Mouse (Mus musculus): ENCODE data around the gene Gm9837. TPM values are rescaled to one million over a fixed set of nuclear protein-coding genes. Genes with fewer than 3 reads are reported as not detected.

Gene Gm9837
- polyA plus RNA-seq, 1 experiment from 2014 or later = not detected

DNA sequence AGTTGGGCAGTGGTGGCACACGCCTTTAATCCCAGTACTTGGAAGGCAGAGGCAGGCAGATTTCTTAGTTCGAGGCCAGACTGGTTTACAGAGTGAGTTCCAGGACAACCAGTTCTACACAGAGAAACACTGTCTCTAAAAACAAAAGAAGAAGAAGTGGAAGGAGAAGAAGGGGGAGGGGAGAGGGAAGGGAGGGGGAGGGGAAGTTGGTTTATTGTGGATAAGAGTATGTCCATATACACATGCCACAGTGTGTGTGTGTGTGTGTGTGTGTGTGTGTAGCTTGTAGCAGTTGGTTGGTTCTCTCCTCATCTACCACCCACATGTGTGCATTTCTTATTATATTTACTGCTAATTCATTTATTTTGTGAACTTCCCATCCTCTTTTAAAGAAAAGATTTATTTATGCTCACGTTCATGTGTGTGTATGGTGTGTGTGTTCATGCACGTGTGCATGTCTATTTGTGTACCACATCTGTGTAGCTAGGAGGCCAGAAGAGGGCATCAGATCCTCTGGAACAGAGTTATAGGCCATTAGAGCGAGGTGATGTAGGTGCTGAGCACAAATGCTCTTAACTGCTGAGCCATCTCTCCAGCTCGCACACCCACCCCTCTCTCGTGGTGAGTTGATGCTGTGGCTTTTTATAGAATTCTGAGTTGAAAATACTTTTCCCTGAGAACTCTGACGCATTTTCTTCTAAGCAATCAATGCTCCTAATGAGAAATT is 31.9 kb upstream of the Gm9837 start:
- 81% methylated on average over 8 of the region's 8 CpGs for WGBS
- Histone ChIP-seq H3K27me3 (ENCODE audit: low read depth, poor library complexity, severe bottlenecking) (peaks cover 18% of the 10 kb centered on the region; the same call in 1 of the 2 replicates), H3K27ac (no peak overlapping the region), H3K4me1 (peaks cover 16% of the 10 kb centered on the region), H3K36me3 (no peaks in the 10 kb centered on the region), H3K4me3 (no peak overlapping the region), H3K9me3 (replicated peaks) (no peaks in the 10 kb centered on the region)
- DNase-seq (ENCODE audit: low spot score) = no peak

DNA sequence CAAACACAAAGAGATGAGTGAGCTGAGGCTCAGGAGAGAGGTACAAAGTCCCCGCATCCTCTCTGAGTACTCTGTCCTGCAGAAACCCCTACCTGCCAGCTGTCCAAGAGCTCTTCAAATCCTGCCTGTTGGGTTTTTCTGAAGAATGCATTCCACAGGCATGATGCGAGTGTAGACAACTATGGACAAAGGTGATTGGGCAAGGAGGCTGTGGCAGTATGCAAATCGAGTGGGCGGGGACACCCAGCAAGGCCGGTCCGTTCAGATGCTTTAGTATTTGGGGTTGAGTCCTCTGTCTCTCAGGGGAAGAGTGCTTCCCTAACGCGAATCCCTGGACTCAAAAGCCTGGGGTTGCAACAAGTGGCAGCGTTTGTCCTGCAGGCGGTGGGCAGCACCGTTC is 30.3 kb upstream of the Gm9837 start:
- Histone ChIP-seq H3K4me1 (peaks cover 16% of the 10 kb centered on the region), H3K9me3 (replicated peaks) (no peaks in the 10 kb centered on the region), H3K36me3 (no peaks in the 10 kb centered on the region), H3K4me3 (peak overlapping the region; percentile 32), H3K27me3 (ENCODE audit: low read depth, poor library complexity, severe bottlenecking) (peaks cover 22% of the 10 kb centered on the region; the same call in 1 of the 2 replicates), H3K27ac (no peak overlapping the region)
- 11% methylated on average over 11 of the region's 11 CpGs for WGBS
- no peak for DNase-seq (ENCODE audit: low spot score)

DNA sequence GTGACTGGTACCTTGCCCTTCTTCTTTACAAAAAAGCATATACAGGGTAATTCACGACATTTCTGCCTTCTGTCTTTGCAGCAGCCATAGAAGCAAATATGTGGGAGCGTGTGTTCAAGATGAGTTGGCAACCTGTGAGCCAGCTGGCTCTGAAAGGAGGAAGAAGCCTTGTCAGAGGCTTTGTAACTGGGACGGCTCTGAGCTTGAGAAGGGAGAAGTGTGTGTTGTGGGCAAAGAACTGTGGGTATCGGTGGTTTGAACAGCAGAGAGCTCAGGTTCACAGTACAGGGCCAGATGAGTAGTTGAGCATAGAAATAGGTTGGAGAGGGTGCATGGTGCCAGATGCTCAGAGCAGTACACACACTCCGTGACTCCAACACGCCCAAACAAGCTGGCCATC is 26.7 kb upstream of the Gm9837 start:
- Histone ChIP-seq H3K36me3 (no peaks in the 10 kb centered on the region), H3K27ac (no peak overlapping the region), H3K4me1 (peaks cover 20% of the 10 kb centered on the region), H3K4me3 (no peak overlapping the region), H3K27me3 (ENCODE audit: low read depth, poor library complexity, severe bottlenecking) (peaks cover 22% of the 10 kb centered on the region; the same call in 1 of the 2 replicates), H3K9me3 (replicated peaks) (no peaks in the 10 kb centered on the region)
- no peak for DNase-seq (ENCODE audit: low spot score)
- WGBS = 81% methylated on average over 6 of the region's 6 CpGs

DNA sequence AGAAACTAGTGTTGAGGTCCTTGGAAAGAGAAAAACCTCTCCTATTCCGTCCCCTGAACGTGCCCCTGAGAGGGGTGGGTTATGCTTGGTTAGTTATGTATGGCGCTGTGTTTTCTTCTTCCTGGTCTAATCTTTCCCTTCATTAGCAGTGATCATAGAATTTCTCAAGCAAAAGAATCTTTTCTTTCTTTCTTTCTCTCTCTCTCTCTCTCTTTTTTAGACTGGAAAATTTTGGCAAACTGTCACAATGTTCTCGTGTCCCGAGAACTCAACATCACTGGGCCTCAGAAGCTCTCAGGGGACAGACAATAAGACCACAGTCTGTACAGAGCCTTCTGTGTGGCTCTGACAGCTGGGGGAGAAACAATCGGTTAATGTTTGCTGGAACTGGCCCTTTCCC is 25.1 kb upstream of the Gm9837 start:
- DNase-seq (ENCODE audit: low spot score) = no peak
- peaks cover 17% of the 10 kb centered on the region for H3K4me1 ChIP-seq
- H3K27ac ChIP-seq = no peak overlapping the region

DNA sequence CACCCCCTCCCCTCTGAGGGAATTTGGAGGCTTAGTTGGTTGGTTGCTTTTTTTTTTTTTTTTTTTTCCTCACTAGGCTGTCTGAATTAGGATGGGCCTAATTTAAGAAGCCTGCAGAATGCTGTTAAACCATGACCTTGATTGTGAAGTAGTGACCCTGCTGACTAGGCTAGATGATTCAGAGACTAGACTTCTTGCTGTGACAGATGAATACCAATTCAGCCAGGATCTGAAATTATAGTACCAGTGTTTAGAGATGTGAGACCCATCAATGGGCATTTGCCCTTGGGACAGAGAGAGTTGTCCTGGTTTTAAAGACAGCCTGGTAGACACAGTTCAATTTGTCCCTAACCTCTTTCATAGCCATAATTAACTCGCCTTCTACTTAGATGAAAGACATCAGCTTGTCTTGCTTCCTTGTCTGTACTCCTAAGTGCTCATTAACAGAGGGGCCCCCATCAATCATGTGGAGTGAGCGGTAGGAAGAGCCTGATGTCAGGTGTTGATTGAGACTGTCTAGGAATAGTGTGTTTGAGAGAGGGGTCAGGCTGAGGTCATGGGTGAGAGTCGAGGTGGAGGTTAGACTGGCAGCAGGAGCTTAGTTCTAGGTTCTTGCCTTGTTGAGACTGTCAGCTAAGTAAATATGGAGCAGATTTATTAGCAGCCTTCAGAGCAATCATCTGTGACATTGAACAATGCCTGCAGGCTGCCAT is 23.1 kb upstream of the Gm9837 start:
- Histone ChIP-seq H3K9me3 (replicated peaks) (no peaks in the 10 kb centered on the region), H3K4me3 (no peak overlapping the region), H3K36me3 (no peaks in the 10 kb centered on the region), H3K4me1 (peaks cover 16% of the 10 kb centered on the region), H3K27me3 (ENCODE audit: low read depth, poor library complexity, severe bottlenecking) (peaks cover 13% of the 10 kb centered on the region; the same call in 1 of the 2 replicates), H3K27ac (no peak overlapping the region)
- WGBS = 22% methylated on average over 3 of the region's 3 CpGs
- DNase-seq (ENCODE audit: low spot score) = no peak

More for the DNA sequence above, 25.1 kb upstream of the Gm9837 start:
- Histone ChIP-seq H3K36me3 (no peaks in the 10 kb centered on the region), H3K27me3 (ENCODE audit: low read depth, poor library complexity, severe bottlenecking) (peaks cover 22% of the 10 kb centered on the region; the same call in 1 of the 2 replicates), H3K9me3 (replicated peaks) (no peaks in the 10 kb centered on the region), H3K4me3 (no peak overlapping the region)
- 81% methylated on average over 6 of the region's 6 CpGs for WGBS

DNA sequence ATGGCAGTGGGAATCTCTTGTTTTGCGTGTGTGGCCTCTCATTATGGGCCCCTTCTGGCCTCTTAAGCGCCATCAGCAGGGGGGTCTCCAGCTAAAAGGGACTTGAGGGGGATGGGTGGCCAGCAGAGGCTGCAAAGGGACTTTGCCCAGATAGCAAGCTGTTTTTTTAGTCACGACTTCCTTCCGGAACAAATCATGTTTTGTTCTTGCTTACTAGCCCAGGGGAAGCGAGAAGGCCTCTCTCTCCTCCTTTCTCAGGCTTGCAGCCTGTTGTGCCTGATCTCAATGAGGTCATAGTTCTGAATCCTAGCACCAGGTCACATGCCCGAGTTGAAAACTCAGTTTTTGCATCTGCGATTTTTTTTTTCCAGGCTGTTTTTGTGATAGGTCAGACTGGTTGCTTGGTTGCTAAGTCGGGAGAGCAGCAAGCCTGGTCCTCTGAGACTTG is 21.7 kb upstream of the Gm9837 start:
- no peak for DNase-seq (ENCODE audit: low spot score)
- peaks cover 19% of the 10 kb centered on the region for H3K27me3 ChIP-seq (ENCODE audit: low read depth, poor library complexity, severe bottlenecking)
- no peaks in the 10 kb centered on the region for H3K36me3 ChIP-seq
- H3K4me1 ChIP-seq = peaks cover 21% of the 10 kb centered on the region
- 47% methylated on average over 8 of the region's 8 CpGs for WGBS
- no peaks in the 10 kb centered on the region for H3K9me3 ChIP-seq (replicated peaks)
- H3K27ac ChIP-seq = peak overlapping the region; percentile 61; the same call in 1 of the 2 replicates
- H3K4me3 ChIP-seq = no peak overlapping the region

DNA sequence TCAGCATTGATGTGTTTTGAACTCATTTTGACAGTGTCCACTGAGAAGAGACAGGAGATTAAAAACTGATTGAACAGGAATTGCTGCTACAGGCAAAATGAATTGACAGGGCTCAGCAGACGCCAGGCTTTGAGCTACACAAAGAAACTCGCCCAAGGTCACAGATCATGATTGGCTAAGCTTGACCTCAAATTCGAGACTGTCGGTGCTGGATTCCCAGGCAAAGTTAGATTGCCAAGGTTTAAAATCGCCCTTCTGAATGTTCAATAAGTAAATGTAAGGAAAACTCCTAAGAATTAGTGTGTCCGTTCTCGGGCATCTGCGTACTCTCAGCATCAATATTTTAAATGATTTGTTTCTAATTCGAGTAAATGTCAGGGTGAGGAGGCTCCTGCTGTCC is 19.1 kb upstream of the Gm9837 start:
- no peaks in the 10 kb centered on the region for H3K9me3 ChIP-seq (replicated peaks)
- peaks cover 30% of the 10 kb centered on the region for H3K27me3 ChIP-seq (ENCODE audit: low read depth, poor library complexity, severe bottlenecking)
- DNase-seq (ENCODE audit: low spot score) = no peak
- 86% methylated on average over 9 of the region's 9 CpGs for WGBS
- no peaks in the 10 kb centered on the region for H3K36me3 ChIP-seq
- H3K27ac ChIP-seq = no peak overlapping the region
- H3K4me3 ChIP-seq = no peak overlapping the region
- H3K4me1 ChIP-seq = peaks cover 29% of the 10 kb centered on the region

DNA sequence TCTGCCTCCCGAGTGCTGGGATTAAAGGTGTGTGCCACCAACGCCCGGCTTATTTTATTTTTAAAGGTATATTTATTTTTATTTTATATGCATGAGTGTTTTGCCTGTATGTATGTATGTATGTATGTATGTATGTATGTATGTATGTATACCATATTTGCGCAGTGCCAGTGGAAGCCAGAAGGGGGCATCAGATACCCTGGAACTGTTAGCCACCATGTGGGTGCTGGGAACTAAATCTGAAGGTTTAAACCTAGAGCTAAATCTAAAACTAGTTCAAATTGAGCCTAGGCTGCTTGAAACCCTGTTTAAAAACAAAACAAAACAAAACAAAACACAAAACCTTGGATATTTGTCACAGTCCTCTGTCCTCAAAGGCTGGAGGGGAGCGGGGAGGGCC is 18.7 kb upstream of the Gm9837 start:
- no peak overlapping the region for H3K27ac ChIP-seq
- no peak for DNase-seq (ENCODE audit: low spot score)
- H3K4me3 ChIP-seq = no peak overlapping the region
- H3K27me3 ChIP-seq (ENCODE audit: low read depth, poor library complexity, severe bottlenecking) = peaks cover 30% of the 10 kb centered on the region
- peaks cover 29% of the 10 kb centered on the region for H3K4me1 ChIP-seq
- H3K9me3 ChIP-seq (replicated peaks) = no peaks in the 10 kb centered on the region
- 95% methylated on average over 5 of the region's 5 CpGs for WGBS
- H3K36me3 ChIP-seq = no peaks in the 10 kb centered on the region

DNA sequence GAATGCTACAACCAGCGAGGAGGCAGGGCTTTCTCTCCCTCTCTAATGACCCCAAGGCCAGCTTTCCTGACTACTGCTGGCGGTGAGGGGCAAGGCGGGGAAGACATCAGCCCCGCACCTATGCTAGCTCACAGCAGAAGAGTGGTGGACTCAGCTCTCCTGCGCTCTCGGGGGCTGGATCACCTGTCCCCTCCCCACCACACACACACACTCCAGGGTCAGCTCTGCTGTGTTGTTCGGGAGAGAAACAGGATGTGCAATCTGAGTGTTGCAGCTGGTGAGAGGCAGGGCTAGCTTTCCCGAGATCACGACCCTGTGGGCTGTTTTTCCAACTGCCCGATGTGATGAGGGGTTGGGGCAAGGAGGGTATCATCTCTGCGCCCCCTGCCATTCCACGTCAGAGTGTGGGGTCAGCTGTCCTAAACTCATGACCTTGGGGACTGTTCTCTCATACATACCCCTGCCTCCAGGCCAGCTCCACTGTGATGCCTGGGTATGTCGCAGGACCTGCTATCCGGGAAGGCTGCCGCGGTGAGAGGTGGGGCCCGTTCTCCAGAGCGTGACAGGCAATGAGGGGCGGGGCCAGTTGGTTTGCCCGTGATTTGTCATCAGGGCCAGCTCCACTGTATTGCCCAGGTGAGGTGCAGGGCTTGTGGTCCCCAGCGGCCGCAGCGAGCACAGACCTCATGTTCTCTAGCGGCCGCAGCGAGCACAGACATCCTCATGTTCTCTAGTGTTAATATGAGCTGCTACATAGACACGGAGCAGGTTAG is 16.7 kb upstream of the Gm9837 start:
- 12% methylated on average over 27 of the region's 27 CpGs for WGBS
- no peaks in the 10 kb centered on the region for H3K36me3 ChIP-seq
- no peaks in the 10 kb centered on the region for H3K9me3 ChIP-seq (replicated peaks)
- H3K4me1 ChIP-seq = peaks cover 18% of the 10 kb centered on the region
- H3K27ac ChIP-seq = no peak overlapping the region
- DNase-seq (ENCODE audit: low spot score) = peak; percentile 57
- peak overlapping the region; percentile 33 for H3K4me3 ChIP-seq
- peaks cover 44% of the 10 kb centered on the region for H3K27me3 ChIP-seq (ENCODE audit: low read depth, poor library complexity, severe bottlenecking)

DNA sequence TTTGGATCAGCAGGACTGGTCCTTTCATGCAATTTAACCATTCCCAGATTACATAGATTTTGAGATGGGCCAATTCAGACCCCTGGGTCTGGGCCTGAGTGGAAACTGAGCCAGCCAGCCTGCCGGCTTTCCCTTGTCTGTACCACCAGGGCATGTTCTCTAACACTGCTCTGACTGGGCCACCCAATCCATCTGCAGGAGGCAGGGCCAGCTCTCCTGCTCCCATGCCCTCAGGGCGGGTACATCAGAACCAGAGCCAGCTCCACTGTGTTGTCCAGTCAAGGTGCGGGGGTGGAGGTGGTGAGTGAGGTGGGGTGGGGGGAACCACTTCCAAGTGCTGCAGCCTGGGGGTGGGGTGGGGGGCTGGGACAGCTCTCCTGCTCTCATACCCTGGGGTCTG is 16.1 kb upstream of the Gm9837 start:
- peaks cover 14% of the 10 kb centered on the region for H3K4me1 ChIP-seq
- DNase-seq (ENCODE audit: low spot score) = no peak
- no peak overlapping the region for H3K27ac ChIP-seq
- H3K4me3 ChIP-seq = 0 out of 2 replicates have a peak overlapping the region, but pooled peaks have one; percentile 33
- peaks cover 49% of the 10 kb centered on the region for H3K27me3 ChIP-seq (ENCODE audit: low read depth, poor library complexity, severe bottlenecking)
- no peaks in the 10 kb centered on the region for H3K36me3 ChIP-seq
- 51% methylated on average over 3 of the region's 3 CpGs for WGBS
- no peaks in the 10 kb centered on the region for H3K9me3 ChIP-seq (replicated peaks)

DNA sequence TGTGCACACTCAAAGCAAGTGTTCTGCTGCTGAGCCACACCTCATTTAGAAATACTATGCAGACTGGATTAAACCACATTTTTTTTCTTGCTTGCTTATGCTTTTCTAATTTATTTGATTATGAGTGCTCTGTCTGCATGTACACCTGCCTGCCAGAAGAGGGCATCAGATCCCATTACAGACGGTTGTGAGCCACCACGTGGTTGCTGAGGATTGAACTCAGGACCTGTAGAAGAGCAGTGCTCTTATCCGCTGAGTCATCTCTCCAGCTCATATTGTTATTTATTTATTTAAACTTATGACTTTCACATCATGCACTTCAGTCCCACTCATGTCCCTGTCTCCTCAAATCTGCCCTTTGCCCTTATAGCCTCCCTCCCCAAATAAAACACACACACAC is 15.4 kb upstream of the Gm9837 start:
- Histone ChIP-seq H3K4me1 (peaks cover 14% of the 10 kb centered on the region), H3K27me3 (ENCODE audit: low read depth, poor library complexity, severe bottlenecking) (peaks cover 56% of the 10 kb centered on the region), H3K9me3 (replicated peaks) (no peaks in the 10 kb centered on the region), H3K27ac (no peak overlapping the region), H3K4me3 (no peak overlapping the region), H3K36me3 (no peaks in the 10 kb centered on the region)
- 50% methylated on average over 3 of the region's 3 CpGs for WGBS
- DNase-seq (ENCODE audit: low spot score) = no peak

DNA sequence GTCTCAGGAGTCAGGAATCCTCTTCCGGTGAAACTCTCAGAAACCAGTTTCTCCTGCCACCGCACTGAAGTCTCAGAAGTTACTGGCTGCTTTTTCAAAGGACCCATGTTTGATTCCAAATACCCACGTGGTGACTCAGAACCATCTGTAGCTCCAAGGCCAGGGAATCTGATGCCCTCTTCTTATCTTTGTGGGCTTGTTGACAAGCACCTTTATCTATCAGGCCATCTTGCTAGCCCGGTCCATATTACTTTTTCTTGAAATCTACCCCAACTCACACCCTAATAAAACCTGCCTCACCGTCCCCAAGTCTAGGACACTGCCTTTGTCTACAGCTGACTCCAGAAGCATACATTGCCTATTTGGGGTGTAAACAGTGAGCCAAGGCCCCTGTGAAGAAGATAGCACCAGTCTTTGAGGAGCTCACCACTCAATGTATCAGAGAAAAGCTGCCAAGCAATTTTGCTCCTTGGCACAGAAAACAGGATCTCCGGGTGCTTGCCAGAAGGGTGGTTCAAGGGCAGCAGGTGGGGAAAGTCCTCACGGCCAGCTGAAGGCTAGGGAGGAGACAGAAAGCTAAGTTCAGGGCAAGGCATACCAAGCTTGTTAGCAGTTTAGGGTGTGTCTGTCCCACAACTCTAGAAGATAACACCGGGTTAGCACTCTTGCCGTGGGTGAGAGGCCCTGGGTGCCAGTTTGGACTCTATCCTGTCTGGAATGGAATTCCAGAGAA is 13.0 kb upstream of the Gm9837 start:
- Histone ChIP-seq H3K36me3 (no peaks in the 10 kb centered on the region), H3K4me1 (peaks cover 31% of the 10 kb centered on the region), H3K4me3 (no peak overlapping the region), H3K27ac (no peak overlapping the region), H3K27me3 (ENCODE audit: low read depth, poor library complexity, severe bottlenecking) (peaks cover 76% of the 10 kb centered on the region), H3K9me3 (replicated peaks) (no peaks in the 10 kb centered on the region)
- 74% methylated on average over 9 of the region's 9 CpGs for WGBS
- no peak for DNase-seq (ENCODE audit: low spot score)

Measured in limb, embryonic 10.5 days (tissue).